Mouse (Mus musculus): ENCODE data around the gene Ankrd33b.

Ankrd33b gene

GRCm38 (mm10) chr15:31337192-31337741 lies 30.3 kb downstream of the Ankrd33b start:
- peak; percentile 87 for DNase-seq

GRCm38 (mm10) chr15:31336685-31337084 lies 30.8 kb downstream of the Ankrd33b start:
- no peak for DNase-seq

- DNase-seq: no peak
Observed at GRCm38 (mm10) chr15:31334829-31335228, 32.7 kb downstream of the Ankrd33b start.

GRCm38 (mm10) chr15:31332541-31333163 lies 34.9 kb downstream of the Ankrd33b start:
- DNase-seq: no peak

GRCm38 (mm10) chr15:31331742-31332141 lies 35.8 kb downstream of the Ankrd33b start:
- DNase-seq: no peak

GRCm38 (mm10) chr15:31328082-31328614 lies 39.4 kb downstream of the Ankrd33b start:
- no peak for DNase-seq

GRCm38 (mm10) chr15:31325660-31326354 lies 41.7 kb downstream of the Ankrd33b start:
- peak; percentile 23 for DNase-seq

GRCm38 (mm10) chr15:31324551-31324950 lies 43.0 kb downstream of the Ankrd33b start:
- no peak for DNase-seq

GRCm38 (mm10) chr15:31323684-31324083 lies 43.8 kb downstream of the Ankrd33b start:
- no peak for DNase-seq

GRCm38 (mm10) chr15:31320598-31321377 lies 46.7 kb downstream of the Ankrd33b start:
- no peak for DNase-seq

- no peak for DNase-seq
Observed at GRCm38 (mm10) chr15:31319046-31319445, 48.5 kb downstream of the Ankrd33b start.

GRCm38 (mm10) chr15:31318158-31318955 lies 49.2 kb downstream of the Ankrd33b start:
- no peak for DNase-seq

- no peak for DNase-seq
Observed at GRCm38 (mm10) chr15:31317056-31317805, 50.3 kb downstream of the Ankrd33b start.

- peak; percentile 74 for DNase-seq
Observed at GRCm38 (mm10) chr15:31315630-31316231, 51.8 kb downstream of the Ankrd33b start.

GRCm38 (mm10) chr15:31312001-31312400 lies 55.5 kb downstream of the Ankrd33b start:
- DNase-seq: no peak

GRCm38 (mm10) chr15:31309526-31309925 lies 58.0 kb downstream of the Ankrd33b start:
- DNase-seq: no peak

GRCm38 (mm10) chr15:31306726-31307125 lies 60.8 kb downstream of the Ankrd33b start:
- DNase-seq: no peak

- no peak for DNase-seq
Observed at GRCm38 (mm10) chr15:31305181-31305580, 62.3 kb downstream of the Ankrd33b start.

- DNase-seq: no peak
Observed at GRCm38 (mm10) chr15:31304302-31304701, 63.2 kb downstream of the Ankrd33b start.

- no peak for DNase-seq
Observed at GRCm38 (mm10) chr15:31302293-31302990, 65.1 kb downstream of the Ankrd33b start.
